Mouse (Mus musculus): ENCODE results near the gene Pald1. TPM values are rescaled to one million over a fixed set of nuclear protein-coding genes. Genes with fewer than 3 reads are reported as not detected.

Pald1 gene
- total and polyA plus RNA-seq, 2 experiments from 2014 or later, result 16.8 to 25.2 TPM

GRCm38 (mm10) chr10:61380186-61380585 lies 3.1 kb downstream of the Pald1 start:
- Histone ChIP-seq H3K27me3 (ENCODE audit: insufficient read depth, low read length) (no peaks in the 10 kb centered on the region), H3K4me1 (ENCODE audit: insufficient read depth, low read length) (peaks cover 5% of the 10 kb centered on the region), H3K4me3 (ENCODE audit: low read depth, low read length) (no peak overlapping the region), H3K36me3 (ENCODE audit: insufficient read depth, low read length) (no peaks in the 10 kb centered on the region), H3K9ac (replicated peaks; ENCODE audit: low read length, poor library complexity, severe bottlenecking) (no peak overlapping the region), H3K4me2 (ENCODE audit: low read depth, low read length, poor library complexity, severe bottlenecking) (peak overlapping the region; percentile 91; the same call in 1 of the 2 replicates), H3K27ac (ENCODE audit: low read depth, low read length) (no peak overlapping the region; the same call in 1 of the 2 replicates), H3K9me3 (ENCODE audit: low read length) (no peaks in the 10 kb centered on the region)
- ATAC-seq (ENCODE audit: low FRiP score) (no peak), DNase-seq (ENCODE audit: low spot score) (peak; percentile 64)
- TF ChIP-seq CTCF (IDR thresholded peaks at IDR 0.05), result no peak
- WGBS, result 20% methylated on average over 9 of the region's 9 CpGs

- Histone ChIP-seq H3K27me3 (ENCODE audit: insufficient read depth, low read length) (no peaks in the 10 kb centered on the region), H3K27ac (ENCODE audit: low read depth, low read length) (no peak overlapping the region), H3K4me1 (ENCODE audit: insufficient read depth, low read length) (peaks cover 5% of the 10 kb centered on the region), H3K9me3 (ENCODE audit: low read length) (no peaks in the 10 kb centered on the region), H3K9ac (replicated peaks; ENCODE audit: low read length, poor library complexity, severe bottlenecking) (no peak overlapping the region), H3K36me3 (ENCODE audit: insufficient read depth, low read length) (no peaks in the 10 kb centered on the region), H3K4me3 (ENCODE audit: low read depth, low read length) (no peak overlapping the region), H3K4me2 (ENCODE audit: low read depth, low read length, poor library complexity, severe bottlenecking) (0 out of 2 replicates have a peak overlapping the region, but pooled peaks have one; percentile 91)
- DNase-seq (ENCODE audit: low spot score), result no peak
- ATAC-seq (ENCODE audit: low FRiP score), result no peak
- TF ChIP-seq CTCF (IDR thresholded peaks at IDR 0.05), result no peak
- 85% methylated on average over 13 of the region's 13 CpGs for WGBS
These were observed 3.8 kb downstream of the Pald1 start for GRCm38 (mm10) chr10:61379340-61380040.

- H3K27ac ChIP-seq (ENCODE audit: low read depth, low read length), result no peak overlapping the region
- ATAC-seq (ENCODE audit: low FRiP score) (no peak), DNase-seq (ENCODE audit: low spot score) (no peak)
- H3K4me2 ChIP-seq (ENCODE audit: low read depth, low read length, poor library complexity, severe bottlenecking), result no peak overlapping the region
- TF ChIP-seq CTCF (IDR thresholded peaks at IDR 0.05), result no peak
- no peaks in the 10 kb centered on the region for H3K9me3 ChIP-seq (ENCODE audit: low read length)
- H3K9ac ChIP-seq (replicated peaks; ENCODE audit: low read length, poor library complexity, severe bottlenecking), result no peak overlapping the region
- H3K4me3 ChIP-seq (ENCODE audit: low read depth, low read length), result no peak overlapping the region
- no peaks in the 10 kb centered on the region for H3K27me3 ChIP-seq (ENCODE audit: insufficient read depth, low read length)
- H3K4me1 ChIP-seq (ENCODE audit: insufficient read depth, low read length), result peaks cover 5% of the 10 kb centered on the region
- no peaks in the 10 kb centered on the region for H3K36me3 ChIP-seq (ENCODE audit: insufficient read depth, low read length)
- 91% methylated on average over 5 of the region's 5 CpGs for WGBS
These were observed 4.6 kb downstream of the Pald1 start for GRCm38 (mm10) chr10:61378698-61379097.

- Histone ChIP-seq H3K4me2 (ENCODE audit: low read depth, low read length, poor library complexity, severe bottlenecking) (no peak overlapping the region), H3K4me3 (ENCODE audit: low read depth, low read length) (no peak overlapping the region), H3K27me3 (ENCODE audit: insufficient read depth, low read length) (no peaks in the 10 kb centered on the region), H3K9me3 (ENCODE audit: low read length) (no peaks in the 10 kb centered on the region), H3K9ac (replicated peaks; ENCODE audit: low read length, poor library complexity, severe bottlenecking) (no peak overlapping the region), H3K27ac (ENCODE audit: low read depth, low read length) (no peak overlapping the region), H3K36me3 (ENCODE audit: insufficient read depth, low read length) (no peaks in the 10 kb centered on the region), H3K4me1 (ENCODE audit: insufficient read depth, low read length) (peaks cover 5% of the 10 kb centered on the region)
- DNase-seq (ENCODE audit: low spot score), result no peak
- WGBS, result 93% methylated on average over 5 of the region's 5 CpGs
- no peak for ATAC-seq (ENCODE audit: low FRiP score)
- no peak for TF ChIP-seq CTCF (IDR thresholded peaks at IDR 0.05)
These were observed 5.3 kb downstream of the Pald1 start for GRCm38 (mm10) chr10:61378050-61378449.

- Histone ChIP-seq H3K9me3 (ENCODE audit: low read length) (no peaks in the 10 kb centered on the region), H3K4me1 (ENCODE audit: insufficient read depth, low read length) (peaks cover 8% of the 10 kb centered on the region; the same call in 1 of the 2 replicates), H3K36me3 (ENCODE audit: insufficient read depth, low read length) (no peaks in the 10 kb centered on the region), H3K9ac (replicated peaks; ENCODE audit: low read length, poor library complexity, severe bottlenecking) (no peak overlapping the region), H3K27ac (ENCODE audit: low read depth, low read length) (no peak overlapping the region), H3K4me3 (ENCODE audit: low read depth, low read length) (no peak overlapping the region), H3K27me3 (ENCODE audit: insufficient read depth, low read length) (no peaks in the 10 kb centered on the region), H3K4me2 (ENCODE audit: low read depth, low read length, poor library complexity, severe bottlenecking) (no peak overlapping the region)
- ATAC-seq (ENCODE audit: low FRiP score) (no peak), DNase-seq (ENCODE audit: low spot score) (no peak)
- WGBS, result 68% methylated on average over 6 of the region's 6 CpGs
- no peak for TF ChIP-seq CTCF (IDR thresholded peaks at IDR 0.05)
These were observed 8.4 kb downstream of the Pald1 start for GRCm38 (mm10) chr10:61374771-61375481.

- H3K4me1 ChIP-seq (ENCODE audit: insufficient read depth, low read length), result peaks cover 8% of the 10 kb centered on the region; the same call in 1 of the 2 replicates
- ATAC-seq (ENCODE audit: low FRiP score), result no peak
- TF ChIP-seq CTCF (IDR thresholded peaks at IDR 0.05), result no peak
- no peak overlapping the region for H3K27ac ChIP-seq (ENCODE audit: low read depth, low read length)
- H3K27me3 ChIP-seq (ENCODE audit: insufficient read depth, low read length), result no peaks in the 10 kb centered on the region
- no peak for DNase-seq (ENCODE audit: low spot score)
- no peak overlapping the region for H3K4me2 ChIP-seq (ENCODE audit: low read depth, low read length, poor library complexity, severe bottlenecking)
- WGBS, result 68% methylated on average over 4 of the region's 4 CpGs
- no peak overlapping the region for H3K9ac ChIP-seq (replicated peaks; ENCODE audit: low read length, poor library complexity, severe bottlenecking)
- no peaks in the 10 kb centered on the region for H3K36me3 ChIP-seq (ENCODE audit: insufficient read depth, low read length)
- H3K9me3 ChIP-seq (ENCODE audit: low read length), result no peaks in the 10 kb centered on the region
- no peak overlapping the region for H3K4me3 ChIP-seq (ENCODE audit: low read depth, low read length)
These were observed 9.3 kb downstream of the Pald1 start for GRCm38 (mm10) chr10:61374076-61374475.
